Mouse (Mus musculus) lung, adult 2 months (tissue): ENCODE data around the gene Copg2.

Source experiments
- CTCF ChIP-seq: fragments of 200-500 bp; IDR thresholded peaks from 2 replicates; pipeline ENCODE4 v1.5.1; 2011; ENCODE audit warnings: mild to moderate bottlenecking, low read length, control low read depth; ENCODE audit not compliant: insufficient read depth
- POLR2A ChIP-seq: fragments of 200-500 bp; IDR thresholded peaks from 2 replicates; pipeline ENCODE4 v1.6.1; 2011; ENCODE audit warnings: low read depth, mild to moderate bottlenecking, control low read depth, low read length, borderline replicate concordance; ENCODE audit errors: extremely low read depth

DNA sequence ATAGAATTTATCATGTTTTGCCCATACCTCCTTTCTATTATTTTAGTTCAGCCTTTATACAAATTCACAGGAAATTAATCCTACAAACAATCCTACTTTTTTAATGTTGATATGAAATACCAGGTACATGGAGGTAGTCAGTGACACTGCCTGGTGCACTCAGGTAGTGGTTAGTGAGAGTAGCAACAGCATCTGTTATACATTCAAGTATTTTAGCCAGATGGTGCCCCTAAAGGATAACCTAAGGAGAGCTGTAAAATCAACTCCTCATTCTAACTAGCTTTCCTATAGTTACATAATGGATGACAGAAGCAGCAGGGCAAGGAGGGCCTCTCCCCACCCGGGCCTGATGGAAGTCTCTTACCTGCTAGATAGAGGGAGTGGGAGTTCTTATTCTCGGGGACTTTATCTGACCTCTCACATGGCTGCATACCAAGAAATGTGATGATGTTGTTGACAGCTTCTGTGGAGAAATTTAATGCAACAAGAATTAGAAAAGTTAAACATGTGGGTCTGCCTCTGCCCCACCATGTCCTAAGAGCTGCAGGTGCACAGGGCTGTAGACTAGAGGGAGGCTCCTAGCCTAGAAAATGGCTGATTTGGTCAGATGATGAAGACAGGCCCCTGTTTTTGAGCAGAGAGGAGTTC is 147.4 kb downstream of the Copg2 start:
- TF ChIP-seq CTCF, result no peak
- no peak for TF ChIP-seq POLR2A
